Mouse (Mus musculus) spleen, embryonic (tissue): ENCODE measurements around the gene Prss56.

Experiments used
- CTCF ChIA-PET: fragments of 350-600 bp; sonication (Branson Sonifier 250); formaldehyde crosslinking; loops from one replicate; lab custom pipeline; 2022; lab: Charles Lee

The Prss56 gene

GRCm38 (mm10) chr1:87183013-87183412 lies at the start of gene Prss56:
Prss56 (plus strand) TSS chr1:87183313.
- CTCF ChIA-PET: no interaction called here

GRCm38 (mm10) chr1:87141550-87141949 lies 41.6 kb upstream of the Prss56 start:
- CTCF ChIA-PET: no interaction called here

GRCm38 (mm10) chr1:87142456-87142855 lies 40.7 kb upstream of the Prss56 start:
- CTCF ChIA-PET: no interaction called here

- CTCF ChIA-PET: no interaction called here
Observed at GRCm38 (mm10) chr1:87143141-87143540, 40.0 kb upstream of the Prss56 start.

GRCm38 (mm10) chr1:87149422-87149821 lies 33.7 kb upstream of the Prss56 start:
- CTCF ChIA-PET: interaction anchor here (0.6 kb wide), 1 partner anchor 860 kb away, joined by 4 read pairs; no protein-coding TSS in a partner anchor

- CTCF ChIA-PET: no interaction called here
Observed at GRCm38 (mm10) chr1:87151286-87151685, 31.8 kb upstream of the Prss56 start.

- CTCF ChIA-PET: no interaction called here
Observed at GRCm38 (mm10) chr1:87153776-87154500, 29.2 kb upstream of the Prss56 start.

- CTCF ChIA-PET: no interaction called here
Observed at GRCm38 (mm10) chr1:87154501-87155120, 28.5 kb upstream of the Prss56 start.

GRCm38 (mm10) chr1:87155531-87156198 lies 27.4 kb upstream of the Prss56 start:
- CTCF ChIA-PET: no interaction called here

- CTCF ChIA-PET: no interaction called here
Observed at GRCm38 (mm10) chr1:87156199-87156587, 26.9 kb upstream of the Prss56 start, which contains the start of gene Ecel1. Ecel1 (minus strand) TSS chr1:87156521.

GRCm38 (mm10) chr1:87159396-87159795 lies 23.7 kb upstream of the Prss56 start:
- CTCF ChIA-PET: no interaction called here

GRCm38 (mm10) chr1:87164164-87164795 lies 18.8 kb upstream of the Prss56 start:
- CTCF ChIA-PET: no interaction called here

- CTCF ChIA-PET: no interaction called here
Observed at GRCm38 (mm10) chr1:87164796-87165184, 18.3 kb upstream of the Prss56 start.

- CTCF ChIA-PET: interaction anchor here (0.7 kb wide), 1 partner anchor 520 kb away, joined by 6 read pairs; no protein-coding TSS in a partner anchor
Observed at GRCm38 (mm10) chr1:87170458-87170857, 12.7 kb upstream of the Prss56 start.

GRCm38 (mm10) chr1:87171312-87171711 lies 11.8 kb upstream of the Prss56 start:
- CTCF ChIA-PET: no interaction called here

GRCm38 (mm10) chr1:87172316-87172715 lies 10.8 kb upstream of the Prss56 start:
- CTCF ChIA-PET: no interaction called here

GRCm38 (mm10) chr1:87174006-87174955 lies 8.8 kb upstream of the Prss56 start:
- CTCF ChIA-PET: interaction anchor here (0.7 to 0.8 kb wide), 2 partner anchors 13 to 28 kb away, joined by 4 read pairs; no protein-coding TSS in a partner anchor

GRCm38 (mm10) chr1:87175852-87176292 lies 7.2 kb upstream of the Prss56 start:
- CTCF ChIA-PET: no interaction called here

- CTCF ChIA-PET: no interaction called here
Observed at GRCm38 (mm10) chr1:87180896-87181295, 2.2 kb upstream of the Prss56 start.

- CTCF ChIA-PET: interaction anchor here (0.6 kb wide), 2 partner anchors 8 to 85 kb away, joined by 3 read pairs; no protein-coding TSS in a partner anchor
Observed at GRCm38 (mm10) chr1:87183998-87184750, 1.1 kb downstream of the Prss56 start.
